Mouse (Mus musculus) erythroblast, adult 5-6 weeks (primary cell): ENCODE measurements at regions not wholly inside any gene's neighbourhood (a gene's known extent, or its start where the extent isn't known, plus 50 kb on each side); places are given as distances from the start of the nearest gene placed in this dataset.

ENCODE experiments used
- ATAC-seq: replicated peaks from 2 replicates; pipeline ENCODE4 v1.8.0; 2016; ENCODE audit warnings: moderate number of reproducible peaks, mild to moderate bottlenecking, moderate TSS enrichment, inconsistent platforms; ENCODE audit not compliant: poor library complexity, low FRiP score, severe bottlenecking

DNA sequence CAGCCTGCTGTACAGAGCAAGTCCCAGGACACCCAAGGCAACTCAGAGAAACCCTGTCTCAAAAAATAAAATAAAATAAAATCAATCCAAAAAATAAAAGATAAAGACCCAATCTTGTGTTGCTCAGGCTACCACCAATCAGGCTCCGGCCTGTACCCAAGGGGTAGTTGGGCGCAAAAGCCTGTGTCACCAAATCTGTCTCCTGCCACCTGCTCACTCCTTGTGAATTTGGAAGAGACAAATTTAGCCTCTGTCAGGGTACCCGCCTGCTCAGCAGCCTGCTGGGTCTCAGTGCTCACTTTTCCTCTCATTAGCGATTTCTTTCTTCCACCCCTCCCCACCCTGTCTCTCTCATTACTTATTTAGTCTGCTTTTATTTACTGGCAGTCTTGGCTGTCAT is 54.6 kb downstream of the Sox4 start:
- ATAC-seq: no peak

DNA sequence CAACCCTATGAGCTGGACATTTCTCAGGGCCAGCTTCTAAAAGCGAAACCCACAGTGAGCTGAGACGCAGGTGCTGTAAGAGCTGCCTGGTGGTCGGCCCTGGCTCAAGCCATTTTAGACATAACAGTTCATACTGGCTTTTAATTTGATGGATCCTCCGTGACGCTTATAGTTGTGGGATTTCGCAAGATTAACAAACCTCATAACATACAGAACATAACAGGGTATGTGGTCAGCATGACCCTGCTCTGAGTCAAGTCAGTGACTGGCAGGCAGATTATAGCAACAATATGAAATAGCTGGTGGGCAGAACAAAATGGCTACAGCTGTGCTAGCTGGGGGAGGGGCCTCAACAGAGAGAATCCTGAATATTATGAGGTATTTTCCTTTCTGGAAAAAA is 60.6 kb downstream of the Sox4 start:
- ATAC-seq: no peak

DNA sequence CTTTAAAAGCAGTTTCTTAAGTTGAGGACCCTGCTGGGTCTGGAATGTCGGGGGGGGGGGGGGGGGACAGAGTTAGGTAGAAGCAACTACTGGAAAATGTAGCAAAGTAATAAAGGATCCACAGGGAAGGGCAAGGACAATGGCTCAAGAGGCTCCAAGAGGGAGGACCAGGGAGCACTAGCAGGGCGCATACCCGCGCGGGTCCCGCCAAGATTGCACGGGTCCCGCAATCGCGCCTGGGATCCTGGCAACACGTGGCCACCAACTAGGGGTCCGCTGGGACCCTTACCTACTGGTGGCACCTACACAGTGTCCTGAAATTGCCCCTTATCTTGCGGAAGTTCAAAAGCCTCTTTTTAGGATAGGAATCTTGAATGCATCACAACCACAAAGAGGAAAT is 66.4 kb downstream of the Sox4 start:
- no peak for ATAC-seq

DNA sequence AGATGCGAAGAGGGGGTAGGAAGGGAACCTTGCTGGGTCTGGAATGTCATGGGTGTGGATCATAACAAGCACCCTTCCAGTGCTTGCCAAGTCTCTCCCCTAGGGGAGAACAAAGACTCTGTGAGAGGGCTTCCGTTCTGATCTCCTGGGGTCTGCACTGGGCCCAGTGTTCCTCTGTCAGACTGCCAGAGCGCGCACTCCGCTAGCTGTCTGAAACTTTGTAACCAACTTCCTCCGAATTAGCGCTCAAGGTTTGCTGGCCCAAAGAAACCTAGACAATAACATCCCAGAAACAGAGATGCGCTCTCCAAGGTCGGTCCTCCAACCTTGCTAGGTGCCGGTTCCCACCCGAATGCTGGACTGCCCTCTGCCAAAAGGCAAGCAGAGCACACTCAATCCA is 66.8 kb downstream of the Sox4 start:
- no peak for ATAC-seq

DNA sequence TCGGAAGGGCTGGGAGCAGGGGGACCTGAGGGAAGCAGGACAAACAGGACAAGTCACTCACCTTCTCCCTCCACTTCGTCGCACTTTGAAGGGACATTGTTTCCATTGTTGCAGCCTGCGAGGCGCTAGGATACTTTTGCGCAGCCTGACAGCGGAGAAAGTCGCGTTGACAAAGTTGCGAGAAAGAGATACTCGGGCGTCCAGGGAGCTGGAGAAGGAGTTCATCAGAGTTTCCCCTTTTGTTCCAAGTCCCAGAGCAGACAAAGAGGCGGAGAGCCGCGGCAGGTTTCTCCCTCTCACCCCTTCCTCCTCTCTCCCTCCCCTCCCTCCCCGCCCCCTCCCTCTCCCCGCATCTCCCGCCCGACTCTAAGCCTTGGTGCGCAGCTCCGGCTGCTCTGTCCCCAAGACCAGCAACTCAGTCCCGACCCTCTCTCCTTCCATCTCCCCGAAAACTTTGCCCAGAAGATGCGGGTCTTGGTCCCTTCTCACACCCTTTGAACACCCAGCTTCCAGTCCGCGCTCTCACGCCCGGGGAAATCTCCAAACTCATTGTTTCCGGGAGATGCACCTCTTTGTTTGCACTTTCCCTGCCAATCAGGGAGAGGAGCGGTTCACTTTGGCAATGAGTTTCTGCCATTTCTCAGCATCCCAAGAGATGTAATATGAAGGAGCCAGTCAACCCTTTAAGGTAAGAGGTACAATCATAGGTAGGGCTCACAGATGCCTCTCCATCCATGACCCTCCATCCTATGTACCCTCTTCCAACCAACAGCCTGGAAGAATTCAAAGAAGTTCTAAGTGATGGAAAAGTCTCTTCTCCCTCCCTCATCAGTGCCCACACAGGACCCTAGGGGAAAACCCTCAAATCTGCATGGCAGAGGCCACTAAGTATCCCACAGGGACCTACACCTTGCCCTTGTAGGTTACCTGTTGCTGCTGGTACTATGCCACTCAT is 68.2 kb downstream of the Sox4 start:
- no peak for ATAC-seq

DNA sequence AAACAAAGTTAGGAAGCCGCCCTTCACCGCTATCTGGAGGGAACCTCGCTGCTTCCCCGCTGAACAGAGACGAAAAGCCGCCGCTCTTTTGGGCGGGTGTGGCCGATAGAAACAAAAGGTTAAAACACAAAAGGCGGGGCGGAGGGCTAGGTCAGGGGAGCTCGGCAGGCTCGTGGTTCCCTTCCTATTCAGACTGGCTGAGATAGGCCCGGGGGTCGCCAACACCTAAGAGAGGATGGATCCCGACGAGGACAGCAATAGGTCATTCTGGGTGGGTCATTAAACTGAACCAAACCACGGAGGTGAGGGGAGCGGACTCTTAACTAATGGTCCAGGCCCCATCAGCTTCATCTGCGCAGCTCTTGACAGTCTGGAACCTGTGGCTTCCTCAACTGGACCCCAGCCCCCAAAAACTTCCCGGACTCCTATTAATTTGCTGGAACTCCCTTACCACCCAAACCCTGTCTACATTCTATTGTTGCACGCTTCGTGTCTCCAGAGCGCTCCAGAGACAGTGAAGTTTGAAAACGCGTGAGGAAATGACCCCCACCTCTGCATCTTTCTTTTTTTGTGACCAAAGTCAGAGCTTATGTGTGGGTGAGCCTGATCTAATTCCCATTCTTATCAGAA is 69.2 kb downstream of the Sox4 start:
- no peak for ATAC-seq

DNA sequence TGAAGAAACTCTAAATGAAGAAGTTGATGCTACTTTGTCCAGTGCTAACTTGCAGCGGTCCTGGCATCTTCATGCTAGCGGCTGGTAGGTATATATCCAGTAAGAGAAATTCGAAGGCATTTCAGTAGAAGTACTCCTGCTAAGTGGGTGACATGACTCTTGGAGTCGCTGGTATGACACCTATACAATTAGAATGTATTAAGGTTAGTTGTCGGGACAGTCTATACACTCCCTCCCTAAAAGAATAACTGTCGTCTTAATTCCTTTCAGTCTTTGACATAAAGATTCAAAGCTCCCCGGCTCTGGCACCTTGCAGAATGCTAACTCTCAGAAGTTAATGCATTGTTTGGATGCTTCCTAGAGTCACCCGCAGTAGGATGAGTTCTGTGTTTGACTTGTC is 70.1 kb downstream of the Sox4 start:
- ATAC-seq: no peak

DNA sequence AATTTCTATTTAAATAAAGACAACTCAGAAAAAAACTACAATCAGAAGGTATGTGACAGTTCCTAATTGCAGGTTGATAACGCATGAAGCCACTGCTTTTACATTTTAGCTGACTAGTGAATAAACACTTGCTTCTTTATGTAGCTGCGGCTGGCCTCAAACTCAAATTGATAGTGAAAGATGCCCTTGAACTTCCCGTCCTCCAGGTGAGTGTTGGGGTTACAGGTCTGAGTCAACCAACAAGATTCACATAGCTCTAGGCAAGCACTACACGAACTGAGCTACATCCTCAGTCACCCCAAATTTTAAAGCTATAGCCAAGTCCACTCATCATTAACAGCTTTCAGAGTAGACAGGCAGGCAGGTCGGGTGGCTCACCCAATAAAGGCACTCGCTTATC is 72.6 kb downstream of the Sox4 start:
- no peak for ATAC-seq

DNA sequence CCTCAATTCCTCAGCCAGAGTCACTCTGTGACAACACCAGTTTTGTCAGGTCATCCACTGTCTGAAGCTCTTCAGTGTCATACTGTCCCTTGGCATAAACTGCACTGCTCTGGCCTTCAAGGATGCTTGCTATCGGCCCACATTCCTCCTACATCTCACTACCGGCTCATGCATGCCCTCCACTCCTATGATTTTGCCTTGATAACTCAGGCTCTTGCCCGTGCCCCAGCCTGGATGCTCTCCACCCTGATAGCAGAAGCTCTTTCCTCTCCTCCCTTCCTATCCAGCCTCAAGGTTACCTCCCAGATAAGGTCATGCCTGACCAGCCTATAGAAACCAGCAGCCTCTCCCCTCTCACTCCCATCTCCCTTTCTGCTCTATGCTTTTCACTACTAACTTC is 74.8 kb downstream of the Sox4 start:
- ATAC-seq: no peak

DNA sequence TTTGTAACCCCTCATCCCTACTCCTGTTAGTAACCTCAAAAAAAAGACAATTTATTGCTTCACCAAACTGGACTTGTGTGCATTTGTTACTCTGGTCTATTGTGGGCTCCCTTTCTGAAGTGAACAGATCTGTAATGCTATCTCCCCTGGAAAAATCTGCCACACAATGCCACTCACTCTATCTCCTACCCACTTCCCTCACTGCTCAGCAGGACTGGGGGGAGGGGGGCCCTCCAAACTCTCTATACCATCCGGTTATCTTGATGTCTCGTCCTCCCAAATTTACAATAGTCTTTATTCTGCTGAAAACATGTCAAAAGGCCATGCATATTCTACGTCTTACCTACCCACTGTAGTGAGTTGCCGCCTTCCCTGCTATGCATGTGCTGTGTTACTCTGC is 76.7 kb downstream of the Sox4 start:
- ATAC-seq: no peak

DNA sequence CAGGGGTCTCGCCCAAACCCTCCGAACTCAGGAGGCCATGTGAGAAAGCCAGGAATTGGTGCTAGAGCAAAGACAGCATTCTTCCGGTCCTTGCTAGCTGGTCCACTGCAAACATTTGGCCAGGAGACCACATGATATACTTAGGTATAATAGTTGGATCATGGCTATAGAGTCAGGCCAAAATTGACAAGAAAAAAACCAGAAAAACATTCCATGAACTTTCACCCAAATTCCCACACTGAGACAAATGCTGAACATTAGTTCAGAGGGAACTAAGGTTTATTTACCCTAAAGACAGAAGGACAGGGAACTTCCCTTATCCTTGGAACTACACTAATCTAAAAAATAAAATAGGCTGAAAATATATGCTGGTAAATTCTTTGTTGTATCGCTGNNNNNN is 82.8 kb downstream of the Sox4 start:
- ATAC-seq: no peak

DNA sequence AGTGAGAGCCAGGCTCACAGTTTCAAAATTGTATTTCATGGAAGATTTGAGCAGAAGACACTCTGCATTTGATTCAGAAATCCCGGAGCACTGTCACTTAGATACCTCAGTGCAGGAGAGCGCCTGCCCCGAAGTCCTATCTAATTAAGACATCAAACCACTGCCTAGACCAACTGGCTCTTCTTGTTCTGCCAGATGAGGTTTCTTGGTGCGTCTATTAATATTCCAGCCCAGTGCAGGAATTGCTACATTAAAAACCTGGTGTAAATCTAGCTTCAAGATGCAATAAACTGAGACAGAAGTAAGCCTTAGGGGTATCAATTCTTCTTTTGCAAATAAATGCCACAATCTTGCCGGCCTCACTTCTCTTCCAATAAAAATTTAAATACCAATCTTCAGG is 86.3 kb downstream of the Sox4 start:
- ATAC-seq: no peak

DNA sequence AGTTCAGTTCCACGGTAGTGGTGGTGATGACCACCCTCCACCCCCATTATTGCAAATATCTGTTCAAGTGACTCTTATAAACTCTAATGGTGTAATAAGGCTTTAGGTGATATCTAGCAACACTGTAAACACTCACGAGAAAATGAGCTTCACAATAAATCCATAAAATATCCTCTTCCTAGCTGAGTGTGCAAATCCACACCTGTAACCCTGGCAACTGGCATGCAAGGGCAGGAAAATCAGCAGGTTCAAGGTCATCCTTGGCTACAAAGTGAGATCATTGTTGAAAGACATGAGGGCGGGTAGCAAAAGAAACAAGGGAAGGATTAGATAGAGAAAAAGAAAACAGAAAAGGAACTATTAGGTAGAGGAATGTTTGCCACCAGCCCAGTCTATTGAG is 86.8 kb downstream of the Sox4 start:
- ATAC-seq: no peak

DNA sequence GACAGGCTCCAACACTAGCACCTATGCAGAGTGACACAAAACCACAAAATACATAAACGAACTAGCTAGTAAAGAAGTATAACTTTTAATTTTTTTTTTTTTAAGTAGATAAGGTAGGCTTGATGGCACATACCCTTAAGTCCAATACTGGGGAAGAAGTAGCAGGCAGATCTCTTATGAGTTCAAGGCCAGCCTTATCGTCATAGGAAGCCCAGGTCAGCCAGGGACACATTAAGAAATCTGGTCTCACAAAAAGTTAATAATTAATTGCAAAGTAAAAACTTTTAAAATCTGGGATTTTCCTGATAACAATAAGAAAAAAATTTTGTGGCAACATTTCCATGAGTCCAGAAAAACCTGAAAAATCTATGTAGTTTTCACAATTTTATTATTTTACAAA is 92.9 kb downstream of the Sox4 start:
- no peak for ATAC-seq

DNA sequence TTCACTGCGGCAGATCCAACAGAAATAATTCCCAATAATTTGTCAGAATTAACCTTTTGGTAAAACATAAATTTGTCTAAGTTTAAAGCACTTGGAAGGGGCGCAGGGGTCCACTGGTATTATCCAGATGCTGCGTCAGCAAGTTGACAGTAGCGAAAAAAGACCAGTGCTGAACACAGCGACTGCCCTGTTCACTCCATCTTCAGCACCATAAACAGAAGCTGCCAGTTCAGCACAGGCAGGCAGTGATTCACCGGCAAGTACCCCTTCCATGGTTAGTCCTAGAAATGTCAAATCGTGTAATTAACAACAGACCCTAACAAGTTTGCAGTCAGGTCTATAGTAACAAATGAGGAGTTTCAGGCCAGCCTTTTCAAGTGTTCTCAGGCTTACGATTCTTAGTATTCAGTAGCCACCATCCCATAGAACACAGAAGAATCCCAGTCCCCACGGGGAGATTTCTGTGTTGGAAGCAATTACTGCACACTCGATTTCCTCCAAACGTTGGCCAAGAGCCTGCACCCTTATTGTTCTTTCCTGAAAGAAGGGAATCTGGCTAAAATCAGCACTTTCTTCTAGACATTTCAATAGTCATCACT is 93.6 kb downstream of the Sox4 start:
- ATAC-seq: no peak

DNA sequence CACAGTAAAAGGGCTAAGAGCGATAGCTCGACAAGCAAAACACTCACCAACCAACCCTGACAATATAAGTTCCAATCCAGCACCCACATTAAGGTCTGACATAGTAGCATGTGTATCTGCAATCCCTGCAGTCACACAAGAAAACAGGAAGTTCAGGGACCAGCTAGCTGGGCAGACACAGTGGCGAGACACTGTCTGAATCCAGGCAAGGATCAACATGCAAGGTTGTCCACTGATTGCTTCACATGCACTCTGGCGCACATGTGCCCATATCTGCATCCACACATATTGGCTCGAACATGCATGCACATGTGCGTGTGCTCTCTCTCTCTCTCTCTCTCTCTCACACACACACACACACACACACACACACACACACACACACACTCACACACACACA is 95.5 kb downstream of the Sox4 start:
- no peak for ATAC-seq

DNA sequence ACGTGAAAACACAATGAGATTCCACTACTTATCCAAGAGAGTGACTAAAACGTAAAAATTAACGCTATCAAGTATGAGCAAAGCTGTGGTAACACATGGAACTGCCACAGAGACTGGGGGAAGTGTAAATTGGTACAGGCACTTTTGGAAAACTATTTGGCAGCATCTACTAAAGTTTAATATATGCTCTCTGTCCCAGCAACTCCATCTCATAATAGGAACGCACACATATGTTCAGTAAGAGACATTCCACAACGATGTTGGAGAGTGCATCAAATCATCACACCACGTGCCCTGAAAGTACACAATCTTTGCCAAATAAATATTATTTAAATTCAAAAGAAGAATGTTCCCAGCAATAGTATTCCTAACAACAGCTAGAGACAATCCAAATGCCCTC is 96.3 kb downstream of the Sox4 start:
- no peak for ATAC-seq

DNA sequence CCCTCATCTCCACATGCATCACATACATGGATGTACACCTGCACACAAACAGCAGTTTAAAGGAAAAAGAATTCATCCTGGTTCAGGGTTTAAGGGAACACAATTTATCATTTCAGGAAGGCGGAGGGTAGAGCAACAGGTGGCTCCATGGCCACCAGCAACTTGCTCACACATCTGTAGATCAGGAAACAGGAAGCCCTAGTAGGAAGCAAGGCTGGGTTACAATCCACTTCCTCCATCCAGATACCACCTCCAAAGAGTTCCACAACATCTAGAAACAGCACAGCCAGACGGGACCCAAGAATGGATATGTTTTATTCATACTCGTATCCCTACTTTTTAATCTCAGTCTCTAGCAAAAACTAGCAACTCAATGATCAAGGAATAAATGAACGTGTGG is 97.0 kb downstream of the Sox4 start:
- no peak for ATAC-seq

DNA sequence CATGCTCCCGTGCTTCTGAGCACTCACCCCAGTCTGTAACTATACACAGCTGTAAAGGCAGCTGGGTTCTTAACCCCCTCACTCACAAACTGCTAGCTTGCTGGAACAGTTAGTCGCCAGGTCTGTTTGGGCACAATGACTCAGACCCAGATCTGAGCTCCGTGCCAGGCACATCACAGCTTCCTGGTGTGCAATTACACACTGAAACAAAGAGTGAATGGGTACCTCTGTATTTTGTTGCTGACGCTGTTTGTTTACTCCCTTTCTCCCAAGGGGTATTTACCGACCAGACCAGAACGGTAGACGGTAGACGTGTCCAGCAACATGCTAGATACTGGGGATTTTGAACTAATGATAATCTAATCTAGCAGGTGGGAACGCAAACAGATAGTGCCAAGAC is 99.3 kb downstream of the Sox4 start:
- ATAC-seq: no peak

DNA sequence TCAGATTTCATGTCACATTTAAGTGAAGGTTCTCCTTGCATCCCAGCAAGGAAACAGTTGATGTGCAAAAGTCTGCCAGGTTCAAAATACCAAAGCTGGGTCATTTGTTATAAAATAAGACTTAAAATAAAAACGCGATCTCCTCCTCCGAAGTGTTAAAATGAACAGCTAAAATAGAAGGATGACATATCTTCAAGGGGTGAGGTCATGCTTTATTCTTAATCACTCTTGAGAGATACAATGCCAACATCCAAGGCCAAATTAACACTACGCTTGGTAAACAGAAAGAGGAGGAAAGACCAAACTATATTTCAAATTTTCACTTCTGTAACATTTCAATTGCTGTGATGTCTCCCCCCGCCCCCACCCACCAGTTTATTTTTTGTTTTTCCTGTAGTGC is 105.2 kb downstream of the Sox4 start:
- ATAC-seq: no peak

DNA sequence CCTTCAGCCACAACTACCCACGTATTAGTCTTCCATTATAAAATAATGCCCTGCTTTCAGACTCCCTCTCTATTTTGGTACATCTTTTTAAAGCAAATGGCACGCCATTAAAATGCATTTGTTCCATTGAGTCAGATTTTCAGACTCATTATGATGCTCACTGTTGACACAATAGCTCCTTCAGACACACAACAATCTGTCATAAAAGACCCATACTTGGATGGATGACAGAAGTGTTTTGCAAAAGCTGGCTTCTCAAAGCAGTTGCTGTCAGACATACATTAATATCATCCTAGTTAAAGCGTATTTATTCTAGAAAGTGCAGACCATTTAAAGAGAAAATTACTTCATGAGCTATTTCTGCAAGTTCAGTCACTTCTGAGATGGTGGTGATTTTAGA is 106.0 kb downstream of the Sox4 start:
- ATAC-seq: no peak
